Mouse (Mus musculus): ENCODE measurements around the gene Smco2.
"Not testable (repeated sequence)": the region's sequence is repeated elsewhere in the genome, so short reads cannot be mapped to it uniquely, and the experiment has no call there.

Gene Smco2

GRCm38 (mm10) chr6:146863154-146863553 is 13.2 kb downstream of the Smco2 start:
- DNase-seq: no peak

- not testable (repeated sequence) for DNase-seq
Observed at GRCm38 (mm10) chr6:146864370-146864769, 14.5 kb downstream of the Smco2 start.

GRCm38 (mm10) chr6:146865701-146866100 is 15.8 kb downstream of the Smco2 start:
- DNase-seq: no peak

GRCm38 (mm10) chr6:146871975-146872374 is 22.1 kb downstream of the Smco2 start:
- no peak for DNase-seq

GRCm38 (mm10) chr6:146874415-146874814 is 24.5 kb downstream of the Smco2 start:
- no peak for DNase-seq

GRCm38 (mm10) chr6:146876820-146877219 is 26.9 kb downstream of the Smco2 start:
- DNase-seq: no peak

- DNase-seq: no peak
Observed at GRCm38 (mm10) chr6:146877425-146878045, 27.6 kb downstream of the Smco2 start.

GRCm38 (mm10) chr6:146878926-146879325 is 29.0 kb downstream of the Smco2 start:
- no peak for DNase-seq

GRCm38 (mm10) chr6:146879856-146880255 is 30.0 kb downstream of the Smco2 start:
- DNase-seq: no peak

GRCm38 (mm10) chr6:146880296-146880695 is 30.4 kb downstream of the Smco2 start:
- DNase-seq: no peak

GRCm38 (mm10) chr6:146881896-146882770 is 32.2 kb downstream of the Smco2 start:
- no peak for DNase-seq

- DNase-seq: no peak
Observed at GRCm38 (mm10) chr6:146883426-146883825, 33.5 kb downstream of the Smco2 start.

GRCm38 (mm10) chr6:146884171-146884570 is 34.3 kb downstream of the Smco2 start:
- no peak for DNase-seq

- peak; percentile 43 to 53 for DNase-seq
Observed at GRCm38 (mm10) chr6:146884851-146885250, 34.9 kb downstream of the Smco2 start.

- peak; percentile 96 to 99 for DNase-seq
Observed at GRCm38 (mm10) chr6:146887958-146888659, 38.2 kb downstream of the Smco2 start, which contains the start of gene Ppfibp1. Gene Ppfibp1 (plus strand): TSS chr6:146888487.

GRCm38 (mm10) chr6:146888660-146889490 is 39.0 kb downstream of the Smco2 start:
- no peak for DNase-seq

GRCm38 (mm10) chr6:146890215-146890614 is 40.3 kb downstream of the Smco2 start:
- DNase-seq: no peak

GRCm38 (mm10) chr6:146890633-146891032 is 40.7 kb downstream of the Smco2 start:
- DNase-seq: peak; percentile 41 to 56

GRCm38 (mm10) chr6:146893890-146894289 is 44.0 kb downstream of the Smco2 start:
- no peak for DNase-seq

- peak; percentile 54 to 69 for DNase-seq
Observed at GRCm38 (mm10) chr6:146898709-146899108, 48.8 kb downstream of the Smco2 start.

- no peak for DNase-seq
Observed at GRCm38 (mm10) chr6:146899647-146900046, 49.7 kb downstream of the Smco2 start.

GRCm38 (mm10) chr6:146901929-146902328 is 52.0 kb downstream of the Smco2 start:
- DNase-seq: no peak
